Mouse (Mus musculus) olfactory bulb, adult 2 months (tissue): ENCODE results near the gene Neurl3.

Experiments
- CTCF ChIP-seq: fragments of 200-500 bp; IDR thresholded peaks from 2 replicates; pipeline ENCODE4 v1.5.1; 2012; ENCODE audit warnings: low read depth, mild to moderate bottlenecking, low read length, moderate library complexity; ENCODE audit not compliant: insufficient read depth
- POLR2A ChIP-seq: fragments of 200-500 bp; IDR thresholded peaks from 2 replicates; pipeline ENCODE4 v1.6.1; 2012; ENCODE audit warnings: mild to moderate bottlenecking, low read depth, low read length, moderate library complexity; ENCODE audit not compliant: insufficient read depth

- TF ChIP-seq POLR2A (no peak), CTCF (no peak)
Observed at GRCm38 (mm10) chr1:36299126-36299525, 24.6 kb upstream of the Neurl3 start.
